ENCODE assay signal across 16 mouse cellular contexts in the genomic region with DNA sequence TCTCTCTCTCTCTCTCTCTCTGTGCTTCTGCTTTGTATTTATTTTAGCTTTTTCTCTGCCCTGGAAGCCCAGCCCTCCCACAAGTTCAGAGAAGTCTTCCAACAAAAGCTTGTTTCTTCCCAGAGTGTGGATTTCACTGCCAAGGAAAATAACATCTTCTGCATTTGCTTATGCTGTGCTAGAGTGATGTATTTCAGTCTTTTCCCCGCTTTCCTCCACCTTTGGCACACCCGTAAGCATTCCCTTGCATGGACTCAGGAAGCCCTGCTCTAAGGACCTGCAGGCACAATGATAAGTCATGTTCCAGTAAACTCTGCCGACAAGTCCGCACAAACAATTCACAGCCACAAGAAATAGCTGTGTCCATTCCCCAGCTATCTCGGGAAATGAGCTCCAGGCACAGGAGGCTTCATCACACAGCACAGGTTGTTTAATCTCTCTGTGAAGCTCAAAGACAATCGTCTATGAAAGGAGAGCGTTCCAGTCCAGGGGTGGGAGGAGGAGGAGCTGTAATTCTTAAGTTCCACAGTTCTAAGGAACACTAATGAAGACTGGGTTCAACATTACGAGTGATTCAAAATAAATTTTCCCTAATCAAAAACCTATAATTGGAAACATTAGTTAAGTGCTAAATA. TPM values are rescaled to one million over a fixed set of nuclear protein-coding genes. Genes with fewer than 3 reads are reported as not detected.
A peak's percentile ranks its signal among the peaks of the same experiment; 100 is the strongest.
DNase-seq lines count a peak whose midpoint lies in the region; ATAC-seq and TF ChIP-seq lines count a peak whose summit lies in the region.
"Had no signal": no experiment of that assay in that cellular context is flagged by ENCODE, and none has a peak within 500 bp of the region (broad histone marks: within the 10 kb centered on the region; RNA-seq: fewer than 3 reads in every experiment).

No protein-coding gene starts in this region.

- H3K4me2 ChIP-seq in kidney, postnatal 0 days (ENCODE audit: low read length), result peak overlapping the region; percentile 14; the same call in 1 of the 2 replicates
- peak overlapping the region; percentile 45 for H3K4me2 ChIP-seq in heart, postnatal 0 days (ENCODE audit: low read depth, low read length)
- H3K4me2 ChIP-seq: forebrain, embryonic 13.5 days; neural tube, embryonic 15.5 days had no signal

- no peak overlapping the region for H3K4me3 ChIP-seq in kidney, postnatal 0 days (replicated peaks; ENCODE audit: low read depth, low read length)
- no peak overlapping the region; the same call in 1 of the 2 replicates for H3K4me3 ChIP-seq in heart, postnatal 0 days (ENCODE audit: low read depth, low read length)
- H3K4me3 ChIP-seq: forebrain, embryonic 13.5 days; neural tube, embryonic 15.5 days had no signal

- WGBS in kidney, postnatal 0 days, result 57% methylated on average over 8 of the region's 8 CpGs
- WGBS in heart, postnatal 0 days, result 27% methylated on average over 8 of the region's 8 CpGs

- H3K36me3 ChIP-seq in kidney, postnatal 0 days (ENCODE audit: insufficient read depth, low read length), result no peaks in the 10 kb centered on the region
- H3K36me3 ChIP-seq in heart, postnatal 0 days (replicated peaks; ENCODE audit: control insufficient read depth, insufficient read depth, low read length), result no peaks in the 10 kb centered on the region
- H3K36me3 ChIP-seq: neural tube, embryonic 15.5 days had no signal

- H3K4me1 ChIP-seq in kidney, postnatal 0 days (replicated peaks; ENCODE audit: insufficient read depth, low read length), result no peaks in the 10 kb centered on the region
- H3K4me1 ChIP-seq in heart, postnatal 0 days (ENCODE audit: control insufficient read depth, insufficient read depth), result peaks cover 7% of the 10 kb centered on the region; the same call in 1 of the 2 replicates
- H3K4me1 ChIP-seq: forebrain, embryonic 13.5 days; neural tube, embryonic 15.5 days had no signal

- DNase-seq in heart, adult 11 months, result peak; percentile 94
- no peak for DNase-seq in heart, postnatal 25 days (ENCODE audit: low spot score)
- peak; percentile 65 for DNase-seq in kidney, postnatal 0 days (ENCODE audit: low spot score)
- no peak for DNase-seq in kidney, adult 11 months
- DNase-seq in adipocyte (ENCODE audit: low spot score), result peak; percentile 72
- DNase-seq in heart, postnatal 0 days (ENCODE audit: low spot score), result peak; percentile 73
- no peak for DNase-seq in ovary, adult 18-20 months (ENCODE audit: low spot score)
- DNase-seq in cerebellum, postnatal 36 days, result no peak
- DNase-seq: cerebellum, postnatal 25 days; gastrocnemius, postnatal 36 days; layer of hippocampus, postnatal 36 days; liver; right cerebral cortex, postnatal 25 days had no signal

- TF ChIP-seq CTCF in kidney, postnatal 0 days (IDR thresholded peaks at IDR 0.05; ENCODE audit: low read depth), result no peak
- no peak for TF ChIP-seq CTCF in heart, postnatal 0 days (IDR thresholded peaks at IDR 0.05; ENCODE audit: low read depth)

- intact Hi-C loops in heart, postnatal 25 days (cut with DNase I), result no loop called here

- H3K27me3 ChIP-seq in kidney, postnatal 0 days (ENCODE audit: insufficient read depth, low read length), result no peaks in the 10 kb centered on the region
- H3K27me3 ChIP-seq in heart, postnatal 0 days (ENCODE audit: control insufficient read depth, insufficient read depth, low read length), result no peaks in the 10 kb centered on the region
- H3K27me3 ChIP-seq: forebrain, embryonic 13.5 days; neural tube, embryonic 15.5 days had no signal

- no peak for TF ChIP-seq EP300 in heart, postnatal 0 days (IDR thresholded peaks at IDR 0.05; ENCODE audit: low read depth)

- no peak for ATAC-seq in kidney, postnatal 0 days (replicated peaks; ENCODE audit: low FRiP score, low read depth)
- peak; percentile 81 for ATAC-seq in heart, postnatal 0 days (ENCODE audit: insufficient read depth, low read depth)
- ATAC-seq: forebrain, embryonic 13.5 days; midbrain, embryonic 16.5 days had no signal

- H3K9me3 ChIP-seq in kidney, postnatal 0 days (replicated peaks; ENCODE audit: low read length), result no peaks in the 10 kb centered on the region
- no peaks in the 10 kb centered on the region for H3K9me3 ChIP-seq in heart, postnatal 0 days (replicated peaks; ENCODE audit: control insufficient read depth, low read length)
- H3K9me3 ChIP-seq: neural tube, embryonic 15.5 days had no signal

- no peak overlapping the region for H3K27ac ChIP-seq in kidney, postnatal 0 days
- H3K27ac ChIP-seq in heart, postnatal 0 days (ENCODE audit: low read depth), result peak overlapping the region; percentile 56
- H3K27ac ChIP-seq: forebrain, embryonic 13.5 days; neural tube, embryonic 15.5 days had no signal

- H3K9ac ChIP-seq in kidney, postnatal 0 days (ENCODE audit: low read depth, low read length), result no peak overlapping the region
- no peak overlapping the region for H3K9ac ChIP-seq in heart, postnatal 0 days (replicated peaks; ENCODE audit: low read depth, low read length)
- H3K9ac ChIP-seq: forebrain, embryonic 13.5 days; neural tube, embryonic 15.5 days had no signal

RNA-seq across cellular contexts. Expression of a gene that starts 17.8 kb away (rescaled TPM):
- 100 to 1,000 TPM; 261 to 293 TPM for total RNA-seq in heart, postnatal 25 days (2021)
- 100 and 115 TPM in 2 replicates for polyA plus RNA-seq in kidney, postnatal 0 days (2015; fragmentation: Nextera tagmentation; extraction: Ambion mirVana)
- total RNA-seq in heart, postnatal 0 days (2014; rRNA removed; ENCODE audit: low replicate concordance), result 149 and 153 TPM in 2 replicates
- polyA plus RNA-seq in heart, postnatal 0 days (2015; fragmentation: Nextera tagmentation; extraction: Ambion mirVana), result 247 and 273 TPM in 2 replicates

RNA-seq across cellular contexts. Expression of a gene that starts 58.5 kb away (rescaled TPM):
- 1 to 10 TPM; 6.1 to 8.9 TPM for total RNA-seq in heart, postnatal 25 days (2021)
- 87.4 and 91.2 TPM in 2 replicates for polyA plus RNA-seq in kidney, postnatal 0 days (2015; fragmentation: Nextera tagmentation; extraction: Ambion mirVana)
- total RNA-seq in heart, postnatal 0 days (2014; rRNA removed; ENCODE audit: low replicate concordance), result 19.8 and 41.2 TPM in 2 replicates
- 30.6 and 33.3 TPM in 2 replicates for polyA plus RNA-seq in heart, postnatal 0 days (2015; fragmentation: Nextera tagmentation; extraction: Ambion mirVana)

Comparison
In these comparisons a context has a peak if more than half of its experiments do, and no peak if none do; other contexts are left out.
1. DNase-seq: peak in heart, adult 11 months (single experiment), kidney, postnatal 0 days (single experiment), adipocyte (single experiment) and heart, postnatal 0 days (single experiment); none in heart, postnatal 25 days (single experiment), kidney, adult 11 months (single experiment), ovary, adult 18-20 months (single experiment) and cerebellum, postnatal 36 days (0 of 2).